Mouse (Mus musculus): ENCODE results near the gene Scaf4. TPM values are rescaled to one million over a fixed set of nuclear protein-coding genes. Genes with fewer than 3 reads are reported as not detected.

The Scaf4 gene
- polyA plus RNA-seq, 1 experiment from 2014 or later = 17.5 TPM

GRCm38 (mm10) chr16:90211767-90212166 is 72.5 kb downstream of the Scaf4 start:
- WGBS = 46% methylated on average over 8 of the region's 8 CpGs
- no peak for ATAC-seq (ENCODE audit: insufficient number of reproducible peaks, insufficient read depth, low FRiP score, low read depth)

GRCm38 (mm10) chr16:90210717-90211116 is 73.6 kb downstream of the Scaf4 start:
- H3K4me1 ChIP-seq (ENCODE audit: control insufficient read depth in 2 of 2, insufficient read depth in 2 of 2, low read length in 2 of 2) = no peaks in the 10 kb centered on the region; a peak in 1 of 4 replicates
- no peaks in the 10 kb centered on the region for H3K27me3 ChIP-seq (ENCODE audit: control insufficient read depth, insufficient read depth, low read length)
- no peak overlapping the region for H3K4me2 ChIP-seq (ENCODE audit: low read length)
- no peak for ATAC-seq (ENCODE audit: insufficient number of reproducible peaks, insufficient read depth, low FRiP score, low read depth)
- H3K36me3 ChIP-seq (ENCODE audit: control insufficient read depth, insufficient read depth, low read length) = no peaks in the 10 kb centered on the region
- H3K27ac ChIP-seq (replicated peaks in 1 of 2; ENCODE audit: control insufficient read depth in 1 of 2, insufficient read depth in 1 of 2, low read depth in 2 of 2, low read length in 2 of 2) = no peak overlapping the region
- 66% methylated on average over 10 of the region's 10 CpGs for WGBS
- no peaks in the 10 kb centered on the region for H3K9me3 ChIP-seq (ENCODE audit: control insufficient read depth, low read length)
- no peak overlapping the region for H3K4me3 ChIP-seq (ENCODE audit: control insufficient read depth in 1 of 2, insufficient read depth in 1 of 2, low read depth in 1 of 2, low read length in 2 of 2)
- no peak overlapping the region for H3K9ac ChIP-seq (ENCODE audit: low read length)

More at GRCm38 (mm10) chr16:90211767-90212166, 72.5 kb downstream of the Scaf4 start:
- no peak overlapping the region for H3K4me2 ChIP-seq (ENCODE audit: low read length)
- H3K4me1 ChIP-seq (ENCODE audit: control insufficient read depth in 2 of 2, insufficient read depth in 2 of 2, low read length in 2 of 2) = no peaks in the 10 kb centered on the region; a peak in 1 of 4 replicates
- no peak overlapping the region for H3K27ac ChIP-seq (replicated peaks in 1 of 2; ENCODE audit: control insufficient read depth in 1 of 2, insufficient read depth in 1 of 2, low read depth in 2 of 2, low read length in 2 of 2)
- no peaks in the 10 kb centered on the region for H3K9me3 ChIP-seq (ENCODE audit: control insufficient read depth, low read length)
- H3K36me3 ChIP-seq (ENCODE audit: control insufficient read depth, insufficient read depth, low read length) = no peaks in the 10 kb centered on the region
- H3K4me3 ChIP-seq (ENCODE audit: control insufficient read depth in 1 of 2, insufficient read depth in 1 of 2, low read depth in 1 of 2, low read length in 2 of 2) = no peak overlapping the region
- no peaks in the 10 kb centered on the region for H3K27me3 ChIP-seq (ENCODE audit: control insufficient read depth, insufficient read depth, low read length)
- no peak overlapping the region for H3K9ac ChIP-seq (ENCODE audit: low read length)

- Histone ChIP-seq H3K27me3 (ENCODE audit: control insufficient read depth, insufficient read depth, low read length) (no peaks in the 10 kb centered on the region), H3K4me3 (ENCODE audit: control insufficient read depth in 1 of 2, insufficient read depth in 1 of 2, low read depth in 1 of 2, low read length in 2 of 2) (no peak overlapping the region), H3K36me3 (ENCODE audit: control insufficient read depth, insufficient read depth, low read length) (no peaks in the 10 kb centered on the region), H3K4me2 (ENCODE audit: low read length) (no peak overlapping the region), H3K27ac (replicated peaks in 1 of 2; ENCODE audit: control insufficient read depth in 1 of 2, insufficient read depth in 1 of 2, low read depth in 2 of 2, low read length in 2 of 2) (no peak overlapping the region), H3K9me3 (ENCODE audit: control insufficient read depth, low read length) (no peaks in the 10 kb centered on the region), H3K9ac (ENCODE audit: low read length) (no peak overlapping the region), H3K4me1 (ENCODE audit: control insufficient read depth in 2 of 2, insufficient read depth in 2 of 2, low read length in 2 of 2) (no peaks in the 10 kb centered on the region; a peak in 1 of 4 replicates)
- WGBS = 57% methylated on average over 3 of the region's 3 CpGs
- no peak for ATAC-seq (ENCODE audit: insufficient number of reproducible peaks, insufficient read depth, low FRiP score, low read depth)
Observed at GRCm38 (mm10) chr16:90208996-90209395, 75.3 kb downstream of the Scaf4 start.

- WGBS = 95% methylated on average over 2 of the region's 2 CpGs
- Histone ChIP-seq H3K27me3 (ENCODE audit: control insufficient read depth, insufficient read depth, low read length) (no peaks in the 10 kb centered on the region), H3K4me3 (ENCODE audit: control insufficient read depth in 1 of 2, insufficient read depth in 1 of 2, low read depth in 1 of 2, low read length in 2 of 2) (no peak overlapping the region), H3K36me3 (ENCODE audit: control insufficient read depth, insufficient read depth, low read length) (no peaks in the 10 kb centered on the region), H3K4me2 (ENCODE audit: low read length) (no peak overlapping the region), H3K4me1 (ENCODE audit: control insufficient read depth in 2 of 2, insufficient read depth in 2 of 2, low read length in 2 of 2) (peaks cover 6 to 7% of the 10 kb centered on the region in 2 experiments; a peak in 3 of 4 replicates), H3K9me3 (ENCODE audit: control insufficient read depth, low read length) (no peaks in the 10 kb centered on the region), H3K27ac (replicated peaks in 1 of 2; ENCODE audit: control insufficient read depth in 1 of 2, insufficient read depth in 1 of 2, low read depth in 2 of 2, low read length in 2 of 2) (no peak overlapping the region), H3K9ac (ENCODE audit: low read length) (no peak overlapping the region)
- no peak for ATAC-seq (ENCODE audit: insufficient number of reproducible peaks, insufficient read depth, low FRiP score, low read depth)
Observed at GRCm38 (mm10) chr16:90204868-90205267, 79.4 kb downstream of the Scaf4 start.

- no peak for ATAC-seq (ENCODE audit: insufficient number of reproducible peaks, insufficient read depth, low FRiP score, low read depth)
- no peak overlapping the region for H3K27ac ChIP-seq (replicated peaks in 1 of 2; ENCODE audit: control insufficient read depth in 1 of 2, insufficient read depth in 1 of 2, low read depth in 2 of 2, low read length in 2 of 2)
- no peak overlapping the region for H3K4me2 ChIP-seq (ENCODE audit: low read length)
- no peak overlapping the region for H3K4me3 ChIP-seq (ENCODE audit: control insufficient read depth in 1 of 2, insufficient read depth in 1 of 2, low read depth in 1 of 2, low read length in 2 of 2)
- H3K36me3 ChIP-seq (ENCODE audit: control insufficient read depth, insufficient read depth, low read length) = no peaks in the 10 kb centered on the region
- H3K27me3 ChIP-seq (ENCODE audit: control insufficient read depth, insufficient read depth, low read length) = no peaks in the 10 kb centered on the region
- H3K9me3 ChIP-seq (ENCODE audit: control insufficient read depth, low read length) = no peaks in the 10 kb centered on the region
- WGBS = 84% methylated on average over 6 of the region's 6 CpGs
- no peak overlapping the region for H3K9ac ChIP-seq (ENCODE audit: low read length)
- peaks cover 7 to 13% of the 10 kb centered on the region in 2 experiments for H3K4me1 ChIP-seq (ENCODE audit: control insufficient read depth in 2 of 2, insufficient read depth in 2 of 2, low read length in 2 of 2)
Observed at GRCm38 (mm10) chr16:90203226-90203962, 80.9 kb downstream of the Scaf4 start.

DNA sequence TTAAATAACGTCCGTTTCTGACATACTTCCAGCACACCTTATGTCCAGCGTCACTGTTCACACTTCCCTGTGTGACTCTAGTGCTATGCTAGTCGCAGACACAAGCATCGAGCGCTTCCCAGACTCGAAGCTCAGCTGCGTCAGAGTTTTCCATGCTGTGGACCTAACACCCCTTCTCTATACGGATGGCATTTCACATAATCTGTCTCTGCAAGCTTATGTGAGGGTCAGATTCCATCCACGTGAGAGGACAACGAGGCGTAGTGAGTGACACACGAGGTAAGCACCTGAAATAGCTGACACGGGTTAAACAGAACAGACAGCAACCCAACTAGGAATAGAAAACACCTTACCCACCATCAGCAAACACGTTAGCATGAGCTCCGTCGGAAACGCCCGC is 82.2 kb downstream of the Scaf4 start:
- Histone ChIP-seq H3K4me1 (ENCODE audit: control insufficient read depth in 2 of 2, insufficient read depth in 2 of 2, low read length in 2 of 2) (peaks cover 19 to 22% of the 10 kb centered on the region in 2 experiments), H3K4me3 (ENCODE audit: control insufficient read depth in 1 of 2, insufficient read depth in 1 of 2, low read depth in 1 of 2, low read length in 2 of 2) (peak overlapping the region; percentile 3 to 20; a peak in 3 of 4 replicates), H3K9ac (ENCODE audit: low read length) (0 out of 2 replicates have a peak overlapping the region, but pooled peaks have one; percentile 10), H3K27me3 (ENCODE audit: control insufficient read depth, insufficient read depth, low read length) (no peaks in the 10 kb centered on the region), H3K9me3 (ENCODE audit: control insufficient read depth, low read length) (no peaks in the 10 kb centered on the region), H3K4me2 (ENCODE audit: low read length) (peak overlapping the region; percentile 57), H3K36me3 (ENCODE audit: control insufficient read depth, insufficient read depth, low read length) (no peaks in the 10 kb centered on the region), H3K27ac (replicated peaks in 1 of 2; ENCODE audit: control insufficient read depth in 1 of 2, insufficient read depth in 1 of 2, low read depth in 2 of 2, low read length in 2 of 2) (no peak overlapping the region)
- no peak for ATAC-seq (ENCODE audit: insufficient number of reproducible peaks, insufficient read depth, low FRiP score, low read depth)
- 41% methylated on average over 19 of the region's 19 CpGs for WGBS

- 78% methylated on average over 10 of the region's 10 CpGs for WGBS
- Histone ChIP-seq H3K9me3 (ENCODE audit: control insufficient read depth, low read length) (no peaks in the 10 kb centered on the region), H3K4me3 (ENCODE audit: control insufficient read depth in 1 of 2, insufficient read depth in 1 of 2, low read depth in 1 of 2, low read length in 2 of 2) (no peak overlapping the region), H3K4me1 (ENCODE audit: control insufficient read depth in 2 of 2, insufficient read depth in 2 of 2, low read length in 2 of 2) (peaks cover 19 to 27% of the 10 kb centered on the region in 2 experiments), H3K9ac (ENCODE audit: low read length) (no peak overlapping the region), H3K4me2 (ENCODE audit: low read length) (no peak overlapping the region), H3K27ac (replicated peaks in 1 of 2; ENCODE audit: control insufficient read depth in 1 of 2, insufficient read depth in 1 of 2, low read depth in 2 of 2, low read length in 2 of 2) (no peak overlapping the region), H3K36me3 (ENCODE audit: control insufficient read depth, insufficient read depth, low read length) (no peaks in the 10 kb centered on the region), H3K27me3 (ENCODE audit: control insufficient read depth, insufficient read depth, low read length) (no peaks in the 10 kb centered on the region)
- no peak for ATAC-seq (ENCODE audit: insufficient number of reproducible peaks, insufficient read depth, low FRiP score, low read depth)
Observed at GRCm38 (mm10) chr16:90199174-90199573, 85.1 kb downstream of the Scaf4 start.

Measured in heart, embryonic 14.5 days (tissue).